Mouse (Mus musculus): Measurements from ENCODE around the gene Tnfrsf1b. TPM values are rescaled to one million over a fixed set of nuclear protein-coding genes. Genes with fewer than 3 reads are reported as not detected.
A peak's percentile ranks its signal among the peaks of the same experiment; 100 is the strongest.

Tnfrsf1b gene
- 1 to 10 TPM; 4.4 to 5.8 TPM for total RNA-seq (2021)
- long read RNA-seq, experiment 1, partial matches to known transcripts: 2 of 4 reads
- long read RNA-seq, experiment 1, other reads (novel, unspliced or antisense): 0 of 4 reads
- long read RNA-seq, experiment 2, partial matches to known transcripts: 0 of 3 reads
- long read RNA-seq, experiment 2, other reads (novel, unspliced or antisense): 1 of 3 reads

GRCm38 (mm10) chr4:145246173-145247011 lies at the start of gene Tnfrsf1b:
TSS of gene Tnfrsf1b (minus strand) at chr4:145246870.
- peak; percentile 50 for DNase-seq

- peak; percentile 77 for DNase-seq
These were observed 49.1 kb upstream of the Tnfrsf1b start for GRCm38 (mm10) chr4:145295589-145296300.

GRCm38 (mm10) chr4:145294588-145294987 lies 47.9 kb upstream of the Tnfrsf1b start:
- no peak for DNase-seq

GRCm38 (mm10) chr4:145286369-145287120 lies 39.9 kb upstream of the Tnfrsf1b start:
- DNase-seq: peak; percentile 64

GRCm38 (mm10) chr4:145284675-145285074 lies 38.0 kb upstream of the Tnfrsf1b start:
- DNase-seq: no peak

- no peak for DNase-seq
These were observed 36.8 kb upstream of the Tnfrsf1b start for GRCm38 (mm10) chr4:145283441-145283840.

- DNase-seq: no peak
These were observed 34.3 kb upstream of the Tnfrsf1b start for GRCm38 (mm10) chr4:145280966-145281365.

- no peak for DNase-seq
These were observed 32.2 kb upstream of the Tnfrsf1b start for GRCm38 (mm10) chr4:145278724-145279370.

GRCm38 (mm10) chr4:145278231-145278630 lies 31.6 kb upstream of the Tnfrsf1b start:
- DNase-seq: no peak

- DNase-seq: no peak
These were observed 29.9 kb upstream of the Tnfrsf1b start for GRCm38 (mm10) chr4:145276368-145277249.

GRCm38 (mm10) chr4:145274887-145275286 lies 28.2 kb upstream of the Tnfrsf1b start:
- no peak for DNase-seq

- no peak for DNase-seq
These were observed 27.3 kb upstream of the Tnfrsf1b start for GRCm38 (mm10) chr4:145273923-145274322.

- no peak for DNase-seq
These were observed 26.1 kb upstream of the Tnfrsf1b start for GRCm38 (mm10) chr4:145272763-145273162.

- no peak for DNase-seq
These were observed 25.0 kb upstream of the Tnfrsf1b start for GRCm38 (mm10) chr4:145271634-145272033.

GRCm38 (mm10) chr4:145270136-145270535 lies 23.5 kb upstream of the Tnfrsf1b start:
- DNase-seq: no peak

GRCm38 (mm10) chr4:145267631-145268110 lies 21.0 kb upstream of the Tnfrsf1b start:
- no peak for DNase-seq

- no peak for DNase-seq
These were observed 19.8 kb upstream of the Tnfrsf1b start for GRCm38 (mm10) chr4:145266505-145266904.

GRCm38 (mm10) chr4:145264761-145265160 lies 18.1 kb upstream of the Tnfrsf1b start:
- DNase-seq: no peak

- DNase-seq: no peak
These were observed 16.9 kb upstream of the Tnfrsf1b start for GRCm38 (mm10) chr4:145263583-145263982.

GRCm38 (mm10) chr4:145260802-145261201 lies 14.1 kb upstream of the Tnfrsf1b start:
- DNase-seq: no peak
